Mouse (Mus musculus) lung, embryonic 14.5 days (tissue): Measurements from ENCODE around the gene Fgl2. TPM values are rescaled to one million over a fixed set of nuclear protein-coding genes. Genes with fewer than 3 reads are reported as not detected.
A peak's percentile ranks its signal among the peaks of the same experiment; 100 is the strongest.

Experiments used
- ATAC-seq: fragments of 200-750 bp; cut with Nextera tagmentation; 2 replicates; pipeline ENCODE4 v1.8.0; 2017; ENCODE audit warnings: mild to moderate bottlenecking, moderate TSS enrichment, moderate library complexity; ENCODE audit not compliant: insufficient read depth
- DNase-seq: peaks from one replicate; pipeline ENCODE4 v3.0.0-alpha.2; 2015
- H3K27ac ChIP-seq: fragments of 300-500 bp; sonication (generic); 2 replicates; pipeline ENCODE4 v1.5.1; 2014; ENCODE audit warnings: low read depth, mild to moderate bottlenecking, moderate library complexity
- H3K27me3 ChIP-seq: fragments of 300-500 bp; sonication (generic); 2 replicates; pipeline ENCODE4 v1.6.1; 2014; ENCODE audit warnings: low read length, control low read depth; ENCODE audit not compliant: insufficient read depth
- H3K36me3 ChIP-seq: fragments of 300-500 bp; sonication (generic); 2 replicates; pipeline ENCODE4 v1.6.1; 2014; ENCODE audit warnings: control low read depth; ENCODE audit not compliant: insufficient read depth
- H3K4me1 ChIP-seq: fragments of 300-500 bp; sonication (generic); 2 replicates; pipeline ENCODE4 v1.6.1; 2014; ENCODE audit warnings: antibody characterized with exemption, control low read depth; ENCODE audit not compliant: insufficient read depth
- H3K4me2 ChIP-seq: fragments of 300-500 bp; sonication (generic); 2 replicates; pipeline ENCODE4 v1.6.1; 2014; ENCODE audit warnings: mild to moderate bottlenecking
- H3K4me3 ChIP-seq: fragments of 300-500 bp; sonication (generic); 2 replicates; pipeline ENCODE4 v1.5.1; 2014; ENCODE audit warnings: low read depth, low read length
- H3K9ac ChIP-seq: fragments of 300-500 bp; sonication (generic); 2 replicates; pipeline ENCODE4 v1.6.1; 2014
- H3K9me3 ChIP-seq: fragments of 300-500 bp; sonication (generic); 2 replicates; pipeline ENCODE4 v1.6.1; 2016; ENCODE audit warnings: low read depth, low read length, control low read depth
- CTCF ChIP-seq: IDR thresholded peaks from 2 replicates; pipeline ENCODE4 v1.5.1; 2016; ENCODE audit warnings: antibody characterized with exemption, low read depth
- WGBS: fragments of 180-500 bp; shearing (Covaris S2); extraction: QIAGEN DNeasy Blood & Tissue Kit; methylation state at CpG from one replicate; pipeline ENCODE4 v1.1.7; 2014; 5-methylcytosine and 5-hydroxymethylcytosine counted together
- polyA plus RNA-seq: library from polyadenylated mRNA; unstranded; fragments of >200 nt; fragmentation: Nextera tagmentation; extraction: Ambion mirVana; gene quantifications from 2 replicates; pipeline ENCODE4 v1.2.1, GENCODE M21; 2014

Gene Fgl2
- polyA plus RNA-seq, 1 experiment from 2014 or later, result 1.6 TPM

- H3K4me2 ChIP-seq, result peak within 1 kb of the TSS; percentile 97
- no peaks in the 10 kb centered on the region for H3K36me3 ChIP-seq
- peak; percentile 97 for DNase-seq
- under 1% methylated on average over 64 of the region's 68 CpGs for WGBS
- peak within 1 kb of the TSS; percentile 46; the same call in 1 of the 2 replicates for H3K27ac ChIP-seq
- H3K4me3 ChIP-seq, result peak within 1 kb of the TSS; percentile 78
- H3K27me3 ChIP-seq, result no peaks in the 10 kb centered on the region
- H3K4me1 ChIP-seq, result 0 out of 2 replicates have a peak, but pooled peaks cover 5% of the 10 kb centered on the region
- H3K9me3 ChIP-seq, result no peaks in the 10 kb centered on the region
- ATAC-seq, result peak; percentile 100
- peak within 1 kb of the TSS; percentile 77 for H3K9ac ChIP-seq
- TF ChIP-seq CTCF, result no peak
Measured at GRCm38 (mm10) chr5:21424614-21425602, 52.5 kb downstream of the Fgl2 start, which contains the start of the genes Ccdc146 and Fam185a. Gene Ccdc146, minus strand, starts transcription at chr5:21424677. Gene Fam185a, plus strand, starts transcription at chr5:21424958.

DNA sequence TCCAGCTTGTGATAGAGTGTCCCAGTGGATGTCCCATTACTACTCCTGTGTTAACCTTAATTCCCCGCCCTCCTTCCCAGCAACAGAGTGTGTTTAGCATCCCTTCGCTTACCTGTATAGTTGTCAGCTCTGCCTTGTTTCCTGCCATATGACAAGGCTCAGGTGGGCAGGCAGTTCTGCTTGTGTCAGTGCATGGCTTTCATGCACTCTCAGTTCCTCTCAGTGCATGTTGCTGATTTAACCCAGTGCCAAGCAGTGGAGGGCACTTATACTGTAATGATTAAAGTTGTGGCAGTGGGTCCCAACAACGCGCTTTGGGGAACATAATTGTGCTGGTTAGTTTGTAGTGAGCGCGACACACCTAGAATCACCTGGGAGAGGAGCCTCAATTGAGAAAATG, 54.2 kb downstream of the Fgl2 start:
- no peaks in the 10 kb centered on the region for H3K27me3 ChIP-seq

More for the DNA sequence above, 54.2 kb downstream of the Fgl2 start:
- no peak for ATAC-seq
- 0 out of 2 replicates have a peak, but pooled peaks cover 5% of the 10 kb centered on the region for H3K4me1 ChIP-seq
- no peak overlapping the region for H3K27ac ChIP-seq
- no peak for TF ChIP-seq CTCF
- no peaks in the 10 kb centered on the region for H3K9me3 ChIP-seq
- WGBS, result 91% methylated on average over 6 of the region's 6 CpGs
- H3K4me3 ChIP-seq, result no peak overlapping the region
- H3K4me2 ChIP-seq, result no peak overlapping the region
- H3K36me3 ChIP-seq, result no peaks in the 10 kb centered on the region
- DNase-seq, result no peak
- no peak overlapping the region for H3K9ac ChIP-seq

Other genes starting within 250 kb of the Fgl2 start
- gene Gsap, start 186.4 kb upstream of the Fgl2 start, polyA plus RNA-seq, result 2.0 and 2.4 TPM in 2 replicates
- gene Ccdc146, start 52.0 kb downstream of the Fgl2 start, polyA plus RNA-seq, result 0.09 and 0.18 TPM in 2 replicates
- 5.7 and 5.9 TPM in 2 replicates for gene Fam185a, start 52.3 kb downstream of the Fgl2 start, polyA plus RNA-seq
- gene Lrrc17, start 170.9 kb downstream of the Fgl2 start, polyA plus RNA-seq, result 39.5 and 45.3 TPM in 2 replicates